Mouse (Mus musculus) thymus, adult 2 months (tissue): ENCODE data around the gene Pkn1.

ENCODE experiments used
- CTCF ChIP-seq: fragments of 200-500 bp; IDR thresholded peaks from 2 replicates; pipeline ENCODE4 v1.5.1; 2012; ENCODE audit warnings: mild to moderate bottlenecking, control low read depth, low read length, moderate library complexity, borderline replicate concordance; ENCODE audit not compliant: control insufficient read depth, poor library complexity, insufficient read depth; ENCODE audit errors: extremely low read depth
- POLR2A ChIP-seq: fragments of 200-500 bp; IDR thresholded peaks from 2 replicates; pipeline ENCODE4 v1.6.1; 2012; ENCODE audit warnings: mild to moderate bottlenecking, low read length, control low read depth, moderate library complexity; ENCODE audit not compliant: control insufficient read depth, poor library complexity, insufficient read depth; ENCODE audit errors: extremely low read depth

GRCm38 (mm10) chr8:83666866-83667234 lies 32.1 kb downstream of the Pkn1 start:
- TF ChIP-seq CTCF (no peak), POLR2A (no peak)
